Mouse (Mus musculus): ENCODE data around the gene Soat2.

Soat2 gene

DNA sequence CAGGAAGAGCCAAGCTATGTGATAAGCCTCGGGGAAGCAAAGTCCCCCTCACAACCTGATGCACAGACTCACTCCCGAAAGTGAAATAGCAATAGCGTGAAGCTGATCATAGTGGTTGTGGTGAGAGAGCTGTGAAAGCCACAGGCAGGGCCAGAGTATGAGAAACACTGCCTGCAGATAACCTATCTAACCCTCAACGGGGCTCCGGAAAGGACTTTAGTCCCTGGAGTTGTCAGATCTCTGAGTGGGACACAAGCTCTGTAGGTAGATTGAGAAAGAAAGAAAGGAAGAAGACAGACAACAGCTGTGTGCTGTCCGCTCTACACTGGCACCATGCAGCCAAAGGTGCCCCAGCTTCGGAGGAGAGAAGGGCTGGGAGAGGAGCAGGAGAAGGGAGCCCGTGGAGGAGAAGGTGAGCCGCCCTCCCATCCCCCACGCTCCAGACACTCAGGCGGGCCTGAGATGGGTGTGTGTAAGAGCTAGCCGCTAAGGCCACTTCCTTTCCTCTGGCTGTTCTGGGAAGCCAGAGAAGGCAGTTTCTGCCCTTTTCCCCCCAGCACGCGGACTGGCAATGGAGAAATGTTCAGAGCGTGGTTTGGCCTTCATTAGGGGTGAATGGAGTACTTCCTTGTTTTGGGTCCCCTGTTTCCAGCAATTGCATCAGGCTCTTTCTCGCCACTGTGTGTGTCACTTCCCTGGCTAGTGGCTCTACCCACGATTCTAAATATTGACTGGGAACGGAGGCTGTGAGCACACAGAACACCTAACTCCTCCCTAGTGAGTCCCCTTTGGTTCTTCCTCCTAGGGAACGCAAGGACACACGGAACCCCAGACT, at the start of gene Soat2:
TSS of gene Soat2 (plus strand) at position 226 of the 835 bp plus-strand sequence.
- peak; percentile 40 for DNase-seq (ENCODE audit: low read depth, low spot score)

DNA sequence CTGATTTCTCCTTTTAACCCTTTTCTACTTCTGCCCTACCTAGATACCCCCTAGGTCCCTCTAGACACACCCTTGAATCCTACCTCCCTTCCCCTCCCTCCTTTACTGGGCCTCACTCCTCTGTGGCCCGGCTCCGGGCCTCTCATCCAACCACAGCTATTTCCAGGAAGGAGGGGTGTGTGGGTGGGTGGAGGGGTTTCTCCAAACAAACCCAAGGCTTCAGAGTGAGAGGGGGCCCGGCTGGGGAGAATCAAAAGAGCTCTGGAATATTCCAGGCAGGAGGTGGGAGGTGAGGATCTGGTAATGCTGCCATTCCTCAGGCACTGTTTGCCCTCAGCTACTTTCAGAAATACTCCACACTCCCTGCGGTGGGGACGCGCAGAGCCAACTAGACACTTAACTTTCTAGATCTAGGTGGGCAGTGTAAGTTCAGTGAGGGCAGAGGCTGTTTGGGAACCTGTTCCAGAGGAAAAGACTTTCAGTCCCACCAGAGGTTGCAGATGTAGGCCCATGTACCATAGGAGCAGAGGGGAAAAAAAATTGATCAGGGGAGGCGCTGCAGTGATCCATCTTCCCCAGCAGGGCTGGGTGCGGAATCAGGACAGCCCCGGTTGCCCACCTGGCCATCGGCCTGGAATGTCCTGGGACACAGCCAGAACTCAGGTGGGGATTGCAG, 49.2 kb upstream of the Soat2 start:
- DNase-seq (ENCODE audit: low read depth, low spot score): no peak

DNA sequence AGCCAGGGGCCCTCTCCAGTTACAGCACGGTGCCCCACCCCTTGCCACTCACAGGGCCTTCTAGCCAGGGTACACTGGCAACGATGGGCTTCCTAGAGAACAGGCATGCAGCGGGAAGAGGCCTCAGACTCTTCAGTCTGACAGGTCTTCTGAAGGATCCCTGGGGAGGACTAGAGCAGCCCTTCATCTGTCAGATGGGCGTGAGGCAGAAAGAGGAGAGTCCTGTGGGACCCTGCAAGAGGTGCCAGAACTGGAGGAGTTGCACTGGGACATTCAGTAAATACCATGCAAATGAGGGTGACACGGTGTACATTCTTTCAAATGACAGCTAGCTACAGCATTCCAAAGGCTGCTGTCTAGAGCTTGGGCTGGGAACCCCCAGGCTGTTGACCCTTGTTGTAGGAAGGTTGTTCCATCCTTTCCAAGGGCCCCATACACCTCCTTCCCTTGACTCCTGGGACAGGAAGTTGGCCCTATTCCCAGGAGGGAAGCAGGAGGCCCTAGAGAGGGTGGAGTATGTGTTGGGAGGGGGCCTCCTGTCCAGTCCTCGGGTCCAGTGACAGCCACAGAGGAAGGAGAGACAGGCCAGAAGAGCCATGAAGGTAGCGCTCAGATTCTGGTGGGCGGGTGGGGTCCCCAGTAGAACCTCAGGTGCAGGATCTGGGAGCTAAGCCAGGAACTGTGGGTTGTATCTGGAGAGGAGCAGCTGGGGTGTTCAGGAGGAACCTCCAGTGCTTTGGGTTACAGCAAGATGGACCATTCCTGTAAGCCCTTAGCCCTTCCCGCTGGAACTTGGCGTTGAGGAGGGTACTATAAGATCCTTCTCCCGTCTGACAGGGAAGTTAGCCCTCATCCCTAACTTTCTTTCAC, 48.4 kb upstream of the Soat2 start:
- DNase-seq (ENCODE audit: low read depth, low spot score): no peak

DNA sequence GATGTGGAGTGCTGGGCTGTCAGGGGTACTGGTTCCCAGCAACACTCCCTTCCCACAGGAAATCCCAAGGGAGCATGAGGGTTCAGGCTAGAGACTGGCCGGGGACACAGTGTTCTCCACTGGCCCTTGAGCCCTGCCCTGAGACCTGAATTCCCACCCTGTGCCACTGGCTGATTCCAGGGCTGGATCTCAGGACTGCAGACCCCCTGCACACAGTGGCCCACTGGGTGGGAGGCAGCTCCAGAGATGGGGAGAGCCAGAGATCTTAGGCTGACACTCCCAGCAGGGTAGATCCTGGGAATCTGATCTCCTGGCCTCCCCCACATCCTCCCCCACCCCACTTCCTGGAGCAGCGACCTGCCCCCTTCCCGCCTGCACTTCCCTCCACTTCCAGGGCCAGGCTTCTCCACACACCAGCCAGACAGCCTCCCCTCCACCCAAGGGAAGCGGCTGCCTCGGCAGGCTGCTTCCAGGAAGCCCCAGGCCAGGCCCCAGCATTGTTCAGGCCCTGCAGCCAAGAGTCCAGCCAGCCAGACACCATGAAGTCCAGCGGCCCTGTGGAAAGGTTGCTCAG, 47.7 kb upstream of the Soat2 start:
- DNase-seq (ENCODE audit: low read depth, low spot score): peak; percentile 89

DNA sequence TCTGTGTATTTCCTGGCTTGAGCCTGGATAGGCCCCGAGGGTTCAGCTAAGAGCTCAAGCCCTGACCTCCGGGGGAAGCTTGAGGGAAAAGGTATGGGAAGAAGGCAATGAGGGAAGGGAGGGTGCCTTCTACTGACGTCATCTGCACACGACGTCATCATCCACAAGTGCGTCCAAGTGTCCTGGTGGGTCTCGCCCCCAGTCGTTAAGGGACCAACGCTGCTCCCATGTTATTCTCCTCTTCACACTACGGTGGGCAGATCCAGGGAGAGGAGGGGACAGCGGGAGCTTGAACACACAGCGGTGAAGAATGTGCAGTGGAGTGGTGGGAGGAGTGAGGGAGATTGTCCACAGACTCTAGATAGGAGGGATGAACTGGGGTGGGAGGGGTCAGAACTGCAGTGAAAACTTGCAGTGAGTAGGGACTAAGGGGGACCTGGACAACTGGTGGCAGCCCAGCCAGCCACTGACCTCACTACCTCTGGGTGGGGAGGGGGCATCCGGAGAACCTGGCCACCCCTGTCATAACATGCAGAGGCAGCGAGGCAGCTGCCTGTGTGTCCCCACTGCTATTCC, 46.9 kb upstream of the Soat2 start:
- DNase-seq (ENCODE audit: low read depth, low spot score): peak; percentile 80

DNA sequence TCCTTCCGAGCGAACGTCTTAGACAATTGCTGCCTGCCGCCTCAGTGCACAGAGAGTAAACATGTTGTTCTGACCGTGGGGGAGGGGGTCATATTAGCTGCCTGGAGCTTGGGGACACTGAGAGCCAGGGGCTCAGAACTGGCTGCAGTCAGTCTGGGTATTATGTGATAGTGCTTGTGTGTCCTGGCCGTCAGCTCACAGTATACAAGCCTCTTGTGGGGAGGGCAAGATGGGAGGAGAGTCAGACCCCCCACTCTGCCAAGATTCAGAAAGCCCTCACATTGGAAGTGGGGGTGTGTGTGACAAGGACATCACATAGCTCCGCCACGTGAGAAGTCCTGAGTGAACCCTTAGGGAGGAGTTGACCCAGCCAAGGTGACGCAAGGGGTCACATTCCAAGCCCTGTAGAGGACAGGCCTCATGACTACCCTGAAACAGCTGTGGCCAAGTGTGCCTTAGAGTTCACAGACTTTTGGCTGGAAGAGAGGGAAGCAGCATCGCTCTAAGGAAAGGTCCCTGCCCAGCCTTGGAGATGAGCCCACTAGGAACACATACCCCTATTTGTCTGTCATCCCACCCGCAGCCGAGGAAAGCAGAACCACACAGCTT, 46.3 kb upstream of the Soat2 start:
- DNase-seq (ENCODE audit: low read depth, low spot score): peak; percentile 99

DNA sequence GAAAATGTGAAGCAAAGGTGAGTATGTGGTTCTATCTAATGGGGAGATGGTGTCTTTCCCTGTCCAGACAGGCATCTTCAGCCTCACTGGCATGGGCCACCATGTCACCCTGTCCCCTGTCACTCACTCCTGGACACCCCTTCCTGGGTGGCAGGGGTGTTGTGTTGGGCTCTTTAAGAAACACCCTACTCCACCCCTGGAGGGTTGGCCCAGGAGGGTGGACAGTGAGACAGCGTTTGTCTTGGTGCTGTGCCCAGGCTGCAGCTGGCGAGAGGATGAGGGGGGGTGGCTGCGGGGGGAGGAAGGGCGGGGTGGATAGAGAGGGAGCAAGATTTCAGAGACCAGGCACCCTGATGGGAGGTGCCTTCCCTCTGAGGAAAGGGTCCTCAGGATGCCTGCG, 45.0 kb upstream of the Soat2 start:
- peak; percentile 93 for DNase-seq (ENCODE audit: low read depth, low spot score)

DNA sequence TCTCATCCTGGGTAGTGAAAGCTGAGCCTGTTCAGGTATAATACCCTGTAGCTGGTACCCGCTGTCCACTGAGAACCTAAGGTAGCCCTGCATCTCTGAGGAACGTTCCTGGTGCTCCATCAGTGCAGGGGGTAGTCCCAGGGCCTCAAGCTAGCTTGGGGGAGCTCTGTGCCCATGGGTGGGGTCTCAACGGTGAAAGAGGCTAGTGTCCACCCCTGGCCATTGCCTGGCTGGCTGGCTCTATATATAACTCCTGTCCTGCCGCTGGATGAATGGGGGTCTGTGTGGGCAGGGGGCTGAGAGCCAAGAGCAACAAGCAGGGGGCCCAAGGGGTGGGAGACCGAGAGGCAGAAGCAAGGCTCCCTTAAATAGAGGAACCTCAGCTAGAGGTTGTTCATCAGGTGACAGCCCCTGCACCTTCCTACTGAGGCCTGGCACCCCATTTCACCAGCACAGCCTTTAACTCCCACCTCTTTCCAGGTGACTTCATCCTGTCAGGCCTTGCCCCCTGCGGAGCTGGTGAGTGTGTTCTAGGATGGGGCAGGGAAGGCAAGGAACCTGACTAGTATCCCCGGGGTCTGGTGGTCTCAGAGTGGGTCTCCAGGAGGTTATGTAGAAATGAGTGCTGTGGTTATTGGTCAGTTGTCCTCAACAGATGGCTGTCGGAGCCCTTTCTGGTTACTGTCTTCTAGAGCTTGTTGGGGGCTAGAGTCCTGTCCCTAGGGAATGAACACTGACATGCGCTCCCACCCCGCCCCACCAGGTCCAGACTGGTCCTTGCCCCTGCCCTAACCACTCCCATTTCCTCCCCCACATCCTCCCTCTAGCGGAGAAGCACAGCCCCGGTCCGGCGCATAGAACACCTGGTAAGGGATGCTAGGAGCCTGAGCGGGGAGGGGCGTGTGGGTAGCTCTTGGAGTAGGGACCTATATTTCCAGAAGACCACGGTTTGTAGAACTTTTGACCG, 44.3 kb upstream of the Soat2 start:
- no peak for DNase-seq (ENCODE audit: low read depth, low spot score)

DNA sequence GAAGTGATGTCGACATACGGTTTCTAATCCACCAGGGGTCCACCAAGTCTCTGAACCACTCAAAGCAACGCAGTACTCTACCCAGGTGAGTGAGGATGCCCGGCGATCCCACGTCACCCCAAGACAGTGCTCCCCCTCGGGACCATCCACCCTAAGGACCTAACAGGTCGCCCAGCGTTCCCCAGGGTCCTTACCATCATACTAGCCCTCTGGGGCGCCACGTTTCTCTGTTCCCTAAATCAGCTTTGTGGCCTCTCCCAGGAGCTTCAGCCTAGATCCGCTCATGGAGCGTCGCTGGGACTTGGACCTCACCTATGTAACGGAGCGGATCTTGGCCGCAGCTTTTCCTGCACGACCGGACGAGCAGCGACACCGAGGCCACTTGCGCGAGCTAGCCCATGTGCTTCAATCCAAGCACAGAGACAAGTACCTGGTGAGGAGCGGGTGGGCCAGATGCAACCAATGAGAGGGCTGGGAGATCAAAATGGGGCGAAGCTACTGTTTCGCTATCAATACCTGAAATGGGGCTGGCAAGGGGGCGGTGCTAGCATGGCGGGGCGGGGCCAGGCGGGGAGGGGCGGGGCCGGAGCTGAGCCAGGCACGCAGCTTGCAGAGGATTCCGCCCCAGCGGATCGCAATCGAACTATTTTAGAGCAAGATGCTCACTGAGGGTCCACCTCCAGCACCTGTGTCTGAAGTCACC, 43.4 kb upstream of the Soat2 start:
- DNase-seq (ENCODE audit: low read depth, low spot score): no peak

DNA sequence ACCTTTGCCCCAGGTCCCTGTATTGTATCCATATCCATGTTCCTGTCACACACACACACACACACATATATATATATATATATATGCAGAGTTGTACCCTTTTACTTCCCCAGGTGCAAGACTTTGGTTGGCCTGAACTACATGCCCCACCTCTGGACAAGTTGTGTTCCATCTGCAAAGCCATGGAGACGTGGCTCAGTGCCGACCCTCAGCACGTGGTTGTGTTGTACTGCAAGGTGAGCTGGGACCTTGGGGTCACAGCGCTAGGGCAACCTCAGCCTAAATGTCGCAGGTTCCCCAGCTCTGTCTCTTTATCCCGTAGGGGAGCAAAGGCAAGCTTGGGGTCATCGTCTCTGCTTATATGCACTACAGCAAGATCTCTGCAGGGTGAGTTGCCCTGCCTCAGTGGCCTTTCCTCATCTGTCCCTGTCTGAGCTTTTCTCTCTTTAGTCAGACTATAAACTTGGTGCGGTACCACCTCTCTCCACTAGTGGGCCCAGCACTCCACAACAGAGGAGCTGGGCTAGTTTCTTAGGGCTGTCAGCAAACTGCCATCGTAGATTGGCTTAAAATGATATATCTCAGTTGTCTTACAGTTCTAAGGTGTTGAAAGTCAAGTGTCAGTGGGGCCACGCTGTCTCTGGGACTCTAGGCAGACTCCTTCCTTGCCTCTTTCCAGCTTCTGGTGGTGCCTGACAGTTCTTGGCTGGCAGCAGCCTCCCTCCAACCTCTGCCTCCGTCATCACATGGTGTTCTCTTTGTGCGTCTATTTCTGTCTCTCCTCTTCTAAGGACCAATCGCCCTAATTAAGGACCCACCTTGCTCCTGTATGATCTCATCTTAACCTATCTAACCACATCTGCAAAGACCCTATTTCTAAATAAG, 42.4 kb upstream of the Soat2 start:
- DNase-seq (ENCODE audit: low read depth, low spot score): no peak

DNA sequence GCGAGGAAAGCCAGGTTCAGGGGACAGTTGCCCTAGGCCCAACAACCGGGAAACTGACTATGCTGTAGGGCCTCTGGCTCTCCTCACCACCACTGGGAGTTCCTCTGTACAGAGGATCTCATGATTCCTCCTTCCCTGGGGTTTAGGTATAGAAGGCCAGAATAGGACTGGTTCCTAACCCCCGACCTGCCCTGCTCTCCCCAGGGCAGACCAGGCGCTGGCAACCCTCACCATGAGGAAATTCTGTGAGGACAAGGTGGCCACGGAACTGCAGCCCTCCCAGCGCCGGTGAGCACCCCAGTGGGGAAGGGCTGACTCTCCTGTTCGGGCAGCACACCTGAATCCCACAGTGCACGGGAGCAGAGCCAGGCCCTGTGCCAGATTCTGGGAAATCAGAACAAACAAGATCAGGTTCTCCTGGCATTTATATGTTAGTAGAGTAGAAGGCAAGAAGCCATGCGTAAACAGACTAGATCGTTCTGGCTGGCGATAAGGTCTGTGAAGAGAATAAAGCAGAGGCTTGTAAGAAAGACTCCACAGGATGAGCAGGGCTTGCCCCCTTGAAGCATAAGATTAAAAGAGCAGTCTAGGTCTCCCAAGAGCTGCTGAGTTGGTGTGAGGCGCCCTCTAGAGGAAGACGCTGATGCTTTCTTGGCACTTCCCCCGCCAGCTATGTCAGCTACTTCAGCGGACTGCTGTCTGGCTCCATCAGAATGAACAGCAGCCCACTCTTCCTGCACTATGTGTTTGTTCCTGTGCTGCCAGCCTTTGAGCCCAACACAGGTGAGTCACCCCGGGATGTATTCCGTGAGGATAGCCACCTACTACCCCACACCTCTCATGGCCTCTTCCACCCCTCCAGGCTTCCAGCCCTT, 41.4 kb upstream of the Soat2 start:
- DNase-seq (ENCODE audit: low read depth, low spot score): no peak

DNA sequence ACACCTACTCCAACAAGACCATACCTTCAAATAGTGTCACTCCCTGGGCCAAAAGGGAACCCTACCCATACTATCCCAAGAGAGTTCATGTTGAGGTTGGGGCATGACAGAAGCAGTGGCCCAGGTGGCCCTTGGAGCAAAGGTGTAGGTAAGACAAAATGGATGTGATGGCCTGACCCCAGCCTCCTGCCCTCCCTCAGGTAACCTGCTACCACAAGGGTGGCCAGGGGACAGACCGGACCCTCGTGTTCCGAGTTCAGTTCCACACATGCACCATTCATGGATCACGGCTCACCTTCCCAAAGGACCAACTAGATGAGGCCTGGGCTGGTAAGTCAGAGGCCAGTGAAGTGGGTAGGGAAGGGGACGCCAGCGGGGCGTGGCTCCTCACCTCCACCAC, 40.1 kb upstream of the Soat2 start:
- no peak for DNase-seq (ENCODE audit: low read depth, low spot score)

DNA sequence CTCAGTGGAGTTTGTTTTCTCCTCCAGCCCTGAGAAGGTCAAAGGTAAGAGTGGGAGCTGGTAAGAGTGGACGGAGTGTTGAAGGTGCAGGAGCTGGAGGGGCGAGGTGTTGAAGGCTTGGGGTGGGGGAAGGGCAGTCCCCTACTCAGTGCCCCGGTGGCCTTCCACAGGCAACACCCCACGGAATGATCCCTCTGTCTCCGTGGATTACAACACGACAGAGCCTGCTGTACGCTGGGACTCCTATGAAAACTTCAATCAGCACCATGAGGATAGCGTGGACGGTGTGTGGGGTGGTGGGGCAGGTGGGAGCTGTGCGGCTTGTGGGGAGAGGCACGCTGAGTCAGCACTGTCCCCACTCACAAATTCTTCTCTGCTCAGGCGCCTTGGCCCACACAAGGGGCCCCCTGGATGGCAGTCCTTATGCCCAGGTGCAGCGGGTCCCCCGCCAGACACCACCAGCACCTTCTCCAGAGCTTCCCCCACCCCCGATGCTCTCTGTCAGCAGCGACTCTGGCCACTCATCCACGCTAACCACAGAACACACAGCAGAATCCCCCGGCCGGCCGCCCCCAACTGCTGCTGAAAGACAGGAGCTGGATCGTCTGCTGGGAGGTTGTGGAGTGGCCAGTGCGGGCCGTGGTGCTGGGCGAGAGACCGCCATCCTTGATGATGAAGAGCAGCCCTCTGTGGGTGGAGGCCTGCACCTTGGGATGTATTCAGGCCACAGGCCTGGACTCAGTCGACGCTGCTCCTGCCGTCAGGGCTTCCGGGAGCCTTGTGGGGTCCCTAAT, 39.4 kb upstream of the Soat2 start:
- no peak for DNase-seq (ENCODE audit: low read depth, low spot score)

DNA sequence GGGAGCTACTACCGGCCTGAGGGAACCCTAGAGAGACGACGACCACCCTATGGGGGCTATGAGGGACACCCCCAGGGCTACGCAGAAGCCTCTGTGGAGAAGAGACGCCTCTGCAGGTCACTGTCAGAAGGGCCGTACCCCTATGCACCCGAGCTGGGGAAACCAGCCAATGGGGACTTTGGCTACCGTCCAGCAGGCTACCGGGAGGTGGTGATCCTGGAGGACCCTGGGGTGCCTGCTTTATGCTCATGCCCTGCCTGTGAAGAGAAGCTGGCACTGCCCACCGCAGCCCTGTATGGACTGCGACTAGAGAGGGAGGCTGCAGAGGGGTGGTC, 38.9 kb upstream of the Soat2 start:
- no peak for DNase-seq (ENCODE audit: low read depth, low spot score)

DNA sequence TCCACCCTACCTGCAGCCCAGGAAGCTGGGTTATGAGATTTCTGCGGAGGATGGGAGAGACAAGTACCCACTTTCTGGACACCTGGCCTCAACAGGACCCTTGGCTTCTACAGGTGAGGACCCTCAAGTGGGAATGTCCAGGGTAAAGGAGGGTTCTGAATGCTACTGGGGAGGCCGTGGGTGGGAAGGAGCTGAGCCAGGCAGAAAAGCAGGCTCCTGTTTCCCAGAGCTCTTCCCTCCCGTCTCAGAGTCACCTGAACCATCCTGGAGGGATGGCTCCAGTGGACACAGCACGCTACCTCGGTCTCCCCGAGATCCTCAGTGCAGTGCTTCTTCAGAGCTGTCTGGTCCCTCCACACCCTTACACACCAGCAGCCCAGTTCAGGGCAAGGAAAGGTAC, 38.1 kb upstream of the Soat2 start:
- DNase-seq (ENCODE audit: low read depth, low spot score): no peak

DNA sequence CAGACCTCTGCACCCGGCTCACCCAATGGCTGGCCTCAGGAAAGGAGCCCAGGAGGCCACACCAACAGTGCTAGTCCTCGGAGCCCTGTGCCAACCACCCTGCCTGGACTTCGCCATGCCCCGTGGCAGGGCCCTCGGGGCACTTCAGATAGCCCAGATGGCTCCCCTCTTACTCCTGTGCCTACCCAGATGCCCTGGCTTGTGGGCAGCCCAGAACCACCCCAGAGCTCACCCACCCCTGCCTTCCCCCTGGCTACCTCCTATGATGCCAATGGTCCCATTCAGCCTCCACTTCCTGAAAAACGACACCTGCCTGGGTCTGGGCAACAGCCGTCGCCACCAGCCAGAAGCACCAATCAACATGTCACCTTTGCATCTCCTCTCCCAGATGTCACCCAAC, 37.5 kb upstream of the Soat2 start:
- no peak for DNase-seq (ENCODE audit: low read depth, low spot score)

DNA sequence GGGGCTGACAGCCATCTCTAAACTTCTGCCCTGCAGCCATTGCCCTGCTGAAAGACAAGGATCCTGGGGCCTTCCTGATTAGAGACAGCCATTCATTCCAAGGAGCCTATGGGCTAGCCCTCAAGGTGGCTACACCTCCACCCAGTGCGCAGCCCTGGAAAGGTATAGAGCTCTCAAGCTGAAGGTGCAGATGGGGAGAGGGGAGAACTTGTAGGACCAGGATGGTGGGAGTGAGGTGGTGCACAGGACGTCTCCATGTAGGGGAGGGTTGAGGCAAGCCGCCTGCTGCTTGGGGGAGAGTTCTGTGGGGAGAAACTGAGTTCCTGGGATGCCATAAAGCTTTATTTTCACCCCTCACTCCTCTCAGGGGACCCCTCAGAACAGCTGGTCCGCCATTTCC, 36.7 kb upstream of the Soat2 start:
- DNase-seq (ENCODE audit: low read depth, low spot score): no peak
